Mouse (Mus musculus): ENCODE data around the gene Fes.
A peak's percentile ranks its signal among the peaks of the same experiment; 100 is the strongest.

Fes gene

DNA sequence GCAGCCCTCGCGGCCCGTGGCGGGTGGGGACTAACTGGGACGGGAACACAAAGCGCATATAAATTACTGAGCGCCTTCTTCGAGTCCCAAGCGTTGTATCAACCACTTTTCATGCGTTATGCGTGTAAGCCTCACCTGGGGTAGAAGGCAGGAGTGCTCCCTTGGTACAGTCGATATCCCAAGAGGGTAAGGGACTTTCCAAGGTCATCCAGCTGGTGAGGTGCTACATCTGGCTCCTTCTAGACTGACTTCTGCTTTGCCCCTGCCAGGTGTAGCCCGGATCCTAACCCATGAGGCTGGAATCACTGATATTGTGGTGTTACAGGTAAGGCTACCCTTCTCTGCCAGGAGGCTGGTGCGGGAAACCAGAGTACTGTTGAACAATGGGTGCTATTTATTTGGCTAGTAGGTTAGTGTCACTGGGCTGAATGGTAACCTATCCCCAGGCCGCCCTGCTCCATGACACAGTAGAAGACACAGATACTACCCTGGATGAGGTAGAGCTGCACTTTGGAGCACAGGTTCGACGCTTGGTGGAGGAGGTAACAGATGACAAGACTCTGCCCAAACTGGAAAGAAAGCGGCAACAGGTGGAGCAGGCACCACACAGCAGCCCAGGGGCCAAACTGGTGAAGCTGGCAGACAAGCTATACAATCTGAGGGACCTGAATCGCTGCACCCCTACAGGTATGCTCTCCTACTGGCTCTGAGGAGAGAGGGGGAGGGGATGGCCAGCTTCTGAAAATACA lies 44.3 kb downstream of the Fes start:
- DNase-seq (ENCODE audit: low read depth) = no peak

DNA sequence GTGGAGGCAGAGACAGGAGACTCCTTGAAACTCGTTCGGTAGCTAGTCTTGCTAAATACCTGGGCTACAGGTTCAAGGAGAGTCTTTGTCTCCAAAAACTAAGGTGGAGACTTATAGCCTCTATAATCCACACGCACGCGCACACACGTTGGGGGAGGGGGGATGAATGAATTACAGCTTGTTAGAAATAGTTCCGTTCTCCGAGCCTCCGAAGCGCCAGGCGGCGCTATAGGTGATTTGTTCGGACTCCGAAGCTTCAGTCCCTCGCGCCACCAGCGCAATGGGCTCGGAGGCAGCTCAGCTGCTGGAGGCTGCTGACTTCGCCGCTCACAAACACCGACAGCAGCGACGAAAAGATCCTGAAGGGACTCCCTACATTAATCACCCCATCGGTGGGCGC lies 44.9 kb downstream of the Fes start, which contains the start of gene Hddc3:
Gene Hddc3 (plus strand): TSS at position 247 of the 400 bp plus-strand sequence.
- peak; percentile 95 for DNase-seq (ENCODE audit: low read depth)

DNA sequence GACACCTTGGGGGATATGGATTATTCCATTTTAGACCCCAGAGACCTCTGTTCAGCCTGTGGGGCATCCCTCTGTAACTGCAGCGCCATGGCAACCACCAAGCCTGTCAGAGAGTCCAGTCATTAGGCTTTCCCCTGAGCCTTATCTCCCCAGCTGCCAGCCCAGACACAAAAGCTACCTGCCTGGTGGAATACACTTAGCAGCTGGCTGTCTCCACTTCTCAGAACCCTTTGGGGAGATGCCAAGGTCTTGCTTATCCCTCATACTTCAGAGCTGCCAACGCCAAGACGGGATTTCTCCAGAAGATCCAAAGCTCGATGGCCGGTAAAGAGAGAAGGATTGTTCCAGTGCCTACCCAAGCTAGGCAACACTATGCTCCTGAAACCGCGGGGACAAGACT lies 46.0 kb downstream of the Fes start:
- no peak for DNase-seq (ENCODE audit: low read depth)

DNA sequence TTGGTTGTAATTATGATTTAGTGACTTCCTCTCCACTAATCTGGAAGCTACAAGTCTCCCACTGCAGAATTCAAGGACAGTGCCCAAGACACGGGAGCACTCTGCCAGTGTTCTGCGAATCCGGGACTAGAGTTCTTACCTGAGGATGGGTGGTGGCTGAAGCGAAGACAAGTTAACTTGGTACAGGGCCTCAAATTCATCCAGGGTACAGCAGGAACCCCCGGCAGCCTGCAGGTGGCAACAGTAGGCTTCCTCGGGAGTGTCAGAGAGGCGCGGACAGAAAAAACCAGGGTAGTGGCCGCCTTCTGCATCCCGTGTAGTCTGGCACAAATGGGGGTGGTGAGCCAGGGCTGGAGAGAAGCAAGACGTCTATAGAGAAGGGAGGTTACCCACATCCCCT lies 47.0 kb downstream of the Fes start, which contains the start of gene Unc45a:
Gene Unc45a (minus strand): TSS at position 213 of the 400 bp plus-strand sequence.
- peak; percentile 69 for DNase-seq (ENCODE audit: low read depth)

DNA sequence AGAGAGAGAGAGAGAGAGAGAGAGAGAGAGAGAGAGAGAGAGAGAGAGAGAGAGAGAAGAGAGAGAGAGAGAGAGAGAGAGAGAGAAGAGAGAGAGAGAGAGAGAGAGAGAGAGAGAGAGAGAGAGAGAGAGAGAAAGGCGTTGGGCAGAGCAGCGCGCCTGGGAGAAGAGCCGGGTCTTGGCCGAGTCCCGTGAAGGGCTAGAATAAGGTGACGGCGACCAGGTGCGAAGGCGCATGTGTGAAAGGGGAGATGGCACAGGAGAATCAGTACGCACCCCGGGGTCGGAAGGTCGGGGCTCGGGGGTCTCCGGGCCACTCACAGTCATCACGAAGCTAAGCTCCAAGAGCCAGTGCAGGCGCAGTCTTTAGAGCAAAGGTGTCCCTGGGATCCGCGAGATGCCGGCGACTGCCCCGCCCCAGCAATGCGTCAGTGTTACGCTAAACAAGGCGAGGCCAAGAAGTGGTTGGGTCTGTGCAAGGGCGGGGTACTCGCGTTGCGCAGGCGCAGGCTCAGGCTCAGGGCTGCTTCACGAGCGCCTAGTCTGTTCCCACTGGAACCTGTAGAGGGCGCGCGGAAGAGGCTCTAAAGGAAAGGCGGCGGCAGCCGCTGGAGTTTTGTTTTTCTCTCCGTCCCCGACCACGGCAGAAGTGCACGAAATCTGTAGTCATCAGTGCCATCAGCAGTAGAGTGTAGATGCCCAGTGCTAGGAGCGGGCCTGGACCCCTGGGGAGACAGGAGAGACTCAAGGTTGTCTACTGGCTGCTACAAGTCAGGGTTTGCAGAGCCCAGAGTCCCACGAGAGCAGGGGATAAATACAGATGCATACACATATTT lies 47.7 kb downstream of the Fes start:
- peak; percentile 99 for DNase-seq (ENCODE audit: low read depth)

DNA sequence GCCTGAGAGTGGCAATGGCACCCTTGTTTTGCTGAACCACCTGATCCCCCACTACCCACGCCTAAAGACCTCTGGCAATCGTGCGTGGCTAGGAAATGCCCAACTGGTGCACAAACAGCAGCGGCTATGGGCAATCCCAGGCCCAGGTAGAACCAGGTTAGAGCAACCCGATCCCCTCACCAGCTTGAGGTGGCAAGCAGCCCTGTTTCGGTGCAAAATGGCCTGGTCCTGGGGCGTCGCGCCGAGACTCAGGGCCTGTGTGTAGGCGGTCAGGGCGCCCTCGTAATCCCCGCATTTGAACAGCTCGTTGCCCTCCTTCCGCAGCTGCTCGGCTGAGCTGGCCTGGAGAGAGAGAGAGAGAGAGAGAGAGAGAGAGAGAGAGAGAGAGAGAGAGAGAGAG lies 48.4 kb downstream of the Fes start:
- DNase-seq (ENCODE audit: low read depth) = no peak

DNA sequence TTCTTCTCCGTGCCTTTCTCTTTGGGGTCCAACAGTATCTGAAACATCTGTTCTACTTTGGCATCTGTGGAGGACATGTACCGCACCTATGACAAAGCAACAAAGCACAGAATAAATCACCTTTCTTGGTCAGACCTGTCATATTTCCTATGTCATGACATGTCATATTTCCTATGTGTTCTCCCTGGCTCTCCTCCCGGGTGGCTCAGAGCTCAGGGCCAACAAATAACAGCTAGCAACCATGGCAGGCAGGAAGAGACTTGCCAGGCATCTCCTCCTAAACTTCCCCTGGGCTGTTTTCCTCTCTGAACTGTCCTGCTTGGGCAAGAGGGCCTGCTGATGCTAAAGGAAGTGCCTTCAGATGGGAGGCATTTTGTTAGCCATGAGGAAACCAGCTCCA lies 50.8 kb downstream of the Fes start:
- DNase-seq (ENCODE audit: low read depth) = no peak

DNA sequence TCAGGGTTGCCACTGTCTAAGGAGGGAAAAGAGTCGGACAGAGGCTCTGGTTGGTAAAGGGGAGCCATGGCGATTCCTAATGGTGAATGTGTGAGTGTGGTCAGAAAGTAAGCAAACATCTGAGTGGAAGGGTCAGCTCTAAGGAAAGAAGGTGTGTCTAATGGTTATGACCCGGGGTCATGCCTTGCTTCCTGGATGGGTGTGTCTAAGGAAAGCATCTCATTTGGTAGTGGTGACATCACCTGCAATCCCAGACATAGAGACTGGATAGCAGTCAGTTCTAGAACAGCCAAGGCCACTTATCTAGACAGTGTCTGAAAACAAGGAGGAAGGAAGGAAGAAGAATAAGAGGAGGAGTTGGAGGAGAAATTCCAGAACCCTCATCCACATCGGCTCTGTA lies 52.9 kb downstream of the Fes start:
- DNase-seq (ENCODE audit: low read depth) = no peak

DNA sequence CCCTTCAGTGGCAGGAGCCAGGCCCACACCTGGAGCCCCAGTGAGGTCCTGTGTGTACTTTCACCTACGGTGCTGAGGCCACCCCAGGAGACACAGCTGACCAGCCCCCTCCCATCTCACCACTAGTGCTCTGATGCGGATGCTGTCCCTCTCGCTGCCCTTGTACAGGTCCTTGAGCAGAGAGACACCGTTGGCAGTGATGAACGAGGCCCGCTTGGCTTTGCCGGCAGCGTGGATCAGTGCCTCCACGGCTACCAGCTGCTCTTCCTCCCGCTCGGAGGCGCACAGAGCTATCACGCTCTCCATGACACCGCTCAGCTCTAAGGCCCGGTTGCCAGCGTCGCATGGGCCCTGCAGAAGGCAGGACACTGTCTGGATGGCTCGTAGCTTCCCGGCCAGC lies 56.3 kb downstream of the Fes start:
- no peak for DNase-seq (ENCODE audit: low read depth)

DNA sequence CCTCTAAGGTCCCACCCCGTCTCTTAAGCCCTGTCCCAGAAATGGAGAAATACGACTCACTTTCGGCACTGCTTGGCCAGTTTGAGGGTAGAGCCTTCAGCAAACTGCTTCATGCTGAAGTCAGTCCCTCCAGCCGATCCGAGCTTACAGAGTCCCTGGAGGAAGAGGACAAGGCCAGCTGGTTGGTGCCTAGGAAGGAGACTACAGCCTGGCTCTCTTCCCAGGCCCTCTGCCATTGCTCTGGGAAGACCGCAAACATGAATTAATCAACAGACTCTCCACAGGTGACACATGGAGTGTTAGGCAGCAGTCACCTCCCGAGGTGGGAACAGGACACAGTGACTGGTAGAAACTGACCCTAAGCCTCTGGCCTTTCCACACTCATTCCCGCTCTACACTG lies 57.5 kb downstream of the Fes start:
- DNase-seq (ENCODE audit: low read depth) = no peak

All from c-Kit-positive CD71-positive TER-119-negative erythroid progenitor cells, embryonic 14.5 days (primary cell).